9 mouse cellular contexts compared by ENCODE assay signal in genomic region chr19:53309631-53310030, GRCm38 (mm10). TPM values are rescaled to one million over a fixed set of nuclear protein-coding genes. Genes with fewer than 3 reads are reported as not detected.
DNase-seq lines count a peak whose midpoint lies in the region; ATAC-seq and TF ChIP-seq lines count a peak whose summit lies in the region.
"Had no signal": no experiment of that assay in that cellular context is flagged by ENCODE, and none has a peak within 500 bp of the region (broad histone marks: within the 10 kb centered on the region; RNA-seq: fewer than 3 reads in every experiment).

No protein-coding gene starts in this region.

- no peak overlapping the region for H3K27ac ChIP-seq in forebrain, embryonic 11.5 days (ENCODE audit: low read depth, low read length)
- H3K27ac ChIP-seq in forebrain, embryonic 16.5 days (ENCODE audit: low read length): no peak overlapping the region
- no peak overlapping the region for H3K27ac ChIP-seq in stomach, embryonic 16.5 days (ENCODE audit: low read length)
- no peak overlapping the region for H3K27ac ChIP-seq in stomach, postnatal 0 days (replicated peaks)
- no peak overlapping the region for H3K27ac ChIP-seq in liver, embryonic 12.5 days

- no peak overlapping the region for H3K4me3 ChIP-seq in forebrain, embryonic 11.5 days (ENCODE audit: low read depth, low read length)
- H3K4me3 ChIP-seq in forebrain, embryonic 16.5 days (replicated peaks; ENCODE audit: low read length): no peak overlapping the region
- no peak overlapping the region for H3K4me3 ChIP-seq in stomach, embryonic 16.5 days (replicated peaks; ENCODE audit: low read length)
- H3K4me3 ChIP-seq in stomach, postnatal 0 days (ENCODE audit: low read depth, low read length): no peak overlapping the region
- H3K4me3 ChIP-seq in liver, embryonic 12.5 days: no peak overlapping the region

- TF ChIP-seq CTCF in stomach, postnatal 0 days (IDR thresholded peaks at IDR 0.05; ENCODE audit: low read depth): no peak

- peaks cover 13% of the 10 kb centered on the region; the same call in 1 of the 2 replicates for H3K4me1 ChIP-seq in forebrain, embryonic 11.5 days (replicated peaks; ENCODE audit: control insufficient read depth, insufficient read depth, low read length)
- H3K4me1 ChIP-seq in forebrain, embryonic 16.5 days (replicated peaks; ENCODE audit: control insufficient read depth, insufficient read depth, low read length): peaks cover 8% of the 10 kb centered on the region
- H3K4me1 ChIP-seq in stomach, embryonic 16.5 days (ENCODE audit: control insufficient read depth, insufficient read depth, low read length): peaks cover 3% of the 10 kb centered on the region
- H3K4me1 ChIP-seq in stomach, postnatal 0 days (replicated peaks; ENCODE audit: control insufficient read depth, insufficient read depth): 0 out of 2 replicates have a peak, but pooled peaks cover under 1% of the 10 kb centered on the region
- H3K4me1 ChIP-seq in liver, embryonic 12.5 days: peaks cover 23% of the 10 kb centered on the region

- no peak for ATAC-seq in forebrain, embryonic 11.5 days (replicated peaks; ENCODE audit: low FRiP score)
- ATAC-seq in forebrain, embryonic 16.5 days: no peak
- no peak for ATAC-seq in stomach, embryonic 16.5 days (ENCODE audit: insufficient read depth, low FRiP score)
- no peak for ATAC-seq in stomach, postnatal 0 days (ENCODE audit: low FRiP score, low TSS enrichment)
- no peak for ATAC-seq in liver, embryonic 12.5 days
- no peak for ATAC-seq in granulocyte monocyte progenitor cell, adult 5-6 weeks (replicated peaks; ENCODE audit: poor library complexity, severe bottlenecking)

- no peaks in the 10 kb centered on the region for H3K36me3 ChIP-seq in forebrain, embryonic 11.5 days (ENCODE audit: control insufficient read depth, insufficient read depth, low read length)
- no peaks in the 10 kb centered on the region for H3K36me3 ChIP-seq in forebrain, embryonic 16.5 days (ENCODE audit: control insufficient read depth, insufficient read depth)
- no peaks in the 10 kb centered on the region for H3K36me3 ChIP-seq in stomach, embryonic 16.5 days (ENCODE audit: control insufficient read depth, insufficient read depth, low read length)
- H3K36me3 ChIP-seq in stomach, postnatal 0 days (ENCODE audit: control insufficient read depth, insufficient read depth, low read length): no peaks in the 10 kb centered on the region
- no peaks in the 10 kb centered on the region for H3K36me3 ChIP-seq in liver, embryonic 12.5 days
- H3K36me3 ChIP-seq: embryonic facial prominence, embryonic 12.5 days had no signal

- no peak for TF ChIP-seq EP300 in stomach, postnatal 0 days (optimal IDR thresholded peaks at IDR 0.05)

- DNase-seq in forebrain, embryonic 11.5 days (ENCODE audit: low spot score): peak; percentile 44
- no peak for DNase-seq in stomach, postnatal 0 days (ENCODE audit: low spot score)
- DNase-seq in right cerebral cortex, adult 18-20 months: no peak
- no peak for DNase-seq in ovary, postnatal 14 days (ENCODE audit: low spot score)

- 10% methylated on average over 4 of the region's 4 CpGs for WGBS in forebrain, embryonic 11.5 days
- 10% methylated on average over 4 of the region's 4 CpGs for WGBS in forebrain, embryonic 16.5 days
- WGBS in stomach, embryonic 16.5 days: 40% methylated on average over 4 of the region's 4 CpGs
- 44% methylated on average over 4 of the region's 4 CpGs for WGBS in stomach, postnatal 0 days
- WGBS in liver, embryonic 12.5 days (ENCODE audit: insufficient replicate concordance): 46% methylated on average over 4 of the region's 4 CpGs

- no peak overlapping the region for H3K9ac ChIP-seq in forebrain, embryonic 11.5 days (ENCODE audit: low read length)
- H3K9ac ChIP-seq in forebrain, embryonic 16.5 days (replicated peaks; ENCODE audit: low read depth, low read length): no peak overlapping the region
- no peak overlapping the region for H3K9ac ChIP-seq in stomach, embryonic 16.5 days (ENCODE audit: low read length)
- no peak overlapping the region for H3K9ac ChIP-seq in stomach, postnatal 0 days (ENCODE audit: low read length)
- H3K9ac ChIP-seq in liver, embryonic 12.5 days: no peak overlapping the region

- H3K4me2 ChIP-seq in forebrain, embryonic 11.5 days (ENCODE audit: low read depth, low read length, severe bottlenecking): peak overlapping the region; percentile 98; the same call in 1 of the 2 replicates
- no peak overlapping the region for H3K4me2 ChIP-seq in forebrain, embryonic 16.5 days (ENCODE audit: low read length)
- H3K4me2 ChIP-seq in stomach, embryonic 16.5 days (ENCODE audit: low read depth, low read length): peak overlapping the region; percentile 92; the same call in 1 of the 2 replicates
- H3K4me2 ChIP-seq in stomach, postnatal 0 days (replicated peaks; ENCODE audit: low read depth): no peak overlapping the region
- peak overlapping the region; percentile 98 for H3K4me2 ChIP-seq in liver, embryonic 12.5 days

- H3K27me3 ChIP-seq in forebrain, embryonic 11.5 days (ENCODE audit: control insufficient read depth, insufficient read depth, low read length): no peaks in the 10 kb centered on the region
- no peaks in the 10 kb centered on the region for H3K27me3 ChIP-seq in forebrain, embryonic 16.5 days (replicated peaks; ENCODE audit: control insufficient read depth, insufficient read depth, low read length)
- H3K27me3 ChIP-seq in stomach, embryonic 16.5 days (ENCODE audit: control insufficient read depth, insufficient read depth, low read length): no peaks in the 10 kb centered on the region
- no peaks in the 10 kb centered on the region for H3K27me3 ChIP-seq in stomach, postnatal 0 days (ENCODE audit: control insufficient read depth, insufficient read depth, low read length)
- peaks cover 13% of the 10 kb centered on the region for H3K27me3 ChIP-seq in liver, embryonic 12.5 days (replicated peaks)
- H3K27me3 ChIP-seq: embryonic facial prominence, embryonic 12.5 days had no signal

- no peaks in the 10 kb centered on the region for H3K9me3 ChIP-seq in forebrain, embryonic 11.5 days (ENCODE audit: control insufficient read depth, low read length)
- no peaks in the 10 kb centered on the region for H3K9me3 ChIP-seq in forebrain, embryonic 16.5 days (ENCODE audit: control insufficient read depth, low read length)
- no peaks in the 10 kb centered on the region for H3K9me3 ChIP-seq in stomach, embryonic 16.5 days (replicated peaks; ENCODE audit: control insufficient read depth, low read length)
- no peaks in the 10 kb centered on the region for H3K9me3 ChIP-seq in stomach, postnatal 0 days (ENCODE audit: control insufficient read depth, low read length)
- H3K9me3 ChIP-seq in liver, embryonic 12.5 days (replicated peaks): no peaks in the 10 kb centered on the region
- H3K9me3 ChIP-seq: embryonic facial prominence, embryonic 12.5 days had no signal

RNA-seq across cellular contexts. Expression of gene Mxi1, which starts 0.7 kb away (rescaled TPM):
- 49.8 TPM in 2 replicates for polyA plus RNA-seq in forebrain, embryonic 11.5 days (2014; fragmentation: Nextera tagmentation; extraction: Ambion mirVana)
- polyA plus RNA-seq in forebrain, embryonic 16.5 days (2015; fragmentation: Nextera tagmentation; extraction: Ambion mirVana): 46.7 and 61.4 TPM in 2 replicates
- 15.8 and 15.9 TPM in 2 replicates for polyA plus RNA-seq in stomach, embryonic 16.5 days (2015; fragmentation: Nextera tagmentation; extraction: Ambion mirVana)
- polyA plus RNA-seq in stomach, postnatal 0 days (2015; fragmentation: Nextera tagmentation; extraction: Ambion mirVana): 28.6 and 31.3 TPM in 2 replicates
- 38.3 and 39.3 TPM in 2 replicates for polyA plus RNA-seq in liver, embryonic 12.5 days (2016; fragmentation: Nextera tagmentation; extraction: Ambion mirVana)
- total RNA-seq in granulocyte monocyte progenitor cell, adult 5-6 weeks (2014; fragmentation: Nextera tagmentation): 19.6 and 28.2 TPM in 2 replicates
- 50.7 and 54.9 TPM in 2 replicates for total RNA-seq in granulocyte monocyte progenitor cell, adult 5-6 weeks (2017)

Comparison
In these comparisons a context has a peak if more than half of its experiments do, and no peak if none do; other contexts are left out.
1. H3K4me2 ChIP-seq: peak in forebrain, embryonic 11.5 days (single experiment), stomach, embryonic 16.5 days (single experiment) and liver, embryonic 12.5 days (single experiment); none in forebrain, embryonic 16.5 days (single experiment) and stomach, postnatal 0 days (single experiment).